Mouse (Mus musculus) naive thymus-derived CD4-positive, alpha-beta T cell, adult 2 months (primary cell): ENCODE measurements around the gene Sec11a.
A peak's percentile ranks its signal among the peaks of the same experiment; 100 is the strongest.
"Not testable (repeated sequence)": the region's sequence is repeated elsewhere in the genome, so short reads cannot be mapped to it uniquely, and the experiment has no call there.

Experiments
- DNase-seq: peaks from one replicate; pipeline ENCODE4 v3.0.0-alpha.2; 2011; ENCODE audit warnings: low read depth

The Sec11a gene

GRCm38 (mm10) chr7:80956891-80957290 is 9.3 kb upstream of the Sec11a start:
- DNase-seq = no peak

- DNase-seq = no peak
Observed at GRCm38 (mm10) chr7:80954251-80954650, 6.7 kb upstream of the Sec11a start.

- no peak for DNase-seq
Observed at GRCm38 (mm10) chr7:80952140-80952539, 4.6 kb upstream of the Sec11a start.

GRCm38 (mm10) chr7:80951461-80951860 is 3.9 kb upstream of the Sec11a start:
- no peak for DNase-seq

- no peak for DNase-seq
Observed at GRCm38 (mm10) chr7:80939808-80940207, 7.8 kb downstream of the Sec11a start.

GRCm38 (mm10) chr7:80937304-80937666 is 10.3 kb downstream of the Sec11a start:
- DNase-seq = not testable (repeated sequence)

- peak; percentile 63 for DNase-seq
Observed at GRCm38 (mm10) chr7:80936617-80937303, 10.8 kb downstream of the Sec11a start.

- no peak for DNase-seq
Observed at GRCm38 (mm10) chr7:80935834-80936233, 11.7 kb downstream of the Sec11a start.

- DNase-seq = no peak
Observed at GRCm38 (mm10) chr7:80932777-80933176, 14.8 kb downstream of the Sec11a start.

GRCm38 (mm10) chr7:80931618-80932207 is 15.9 kb downstream of the Sec11a start:
- no peak for DNase-seq

GRCm38 (mm10) chr7:80923165-80923564 is 24.4 kb downstream of the Sec11a start:
- DNase-seq = no peak

- DNase-seq = no peak
Observed at GRCm38 (mm10) chr7:80919647-80920008, 28.0 kb downstream of the Sec11a start.

GRCm38 (mm10) chr7:80918982-80919646 is 28.5 kb downstream of the Sec11a start:
- peak; percentile 63 for DNase-seq

GRCm38 (mm10) chr7:80917916-80918465 is 29.6 kb downstream of the Sec11a start:
- DNase-seq = peak; percentile 71

GRCm38 (mm10) chr7:80912496-80912895 is 35.1 kb downstream of the Sec11a start:
- DNase-seq = peak; percentile 47

- no peak for DNase-seq
Observed at GRCm38 (mm10) chr7:80911053-80911452, 36.5 kb downstream of the Sec11a start.

GRCm38 (mm10) chr7:80904921-80905515 is 42.6 kb downstream of the Sec11a start, which contains the start of gene Nmb:
Gene Nmb, minus strand, starts transcription at chr7:80905076.
- peak; percentile 60 for DNase-seq

GRCm38 (mm10) chr7:80903625-80904422 is 43.8 kb downstream of the Sec11a start:
- no peak for DNase-seq

GRCm38 (mm10) chr7:80901541-80902274 is 45.9 kb downstream of the Sec11a start:
- DNase-seq = no peak

GRCm38 (mm10) chr7:80900944-80901501 is 46.6 kb downstream of the Sec11a start, which contains the start of gene Wdr73:
Gene Wdr73, minus strand, starts transcription at chr7:80901269.
- peak; percentile 94 for DNase-seq

GRCm38 (mm10) chr7:80897721-80898120 is 49.9 kb downstream of the Sec11a start:
- no peak for DNase-seq
